Mouse (Mus musculus) myocyte (in vitro differentiated cells): ENCODE results near the gene Kcnq1. TPM values are rescaled to one million over a fixed set of nuclear protein-coding genes. Genes with fewer than 3 reads are reported as not detected.

ENCODE experiments used
- H3K27me3 ChIP-seq: one replicate; pipeline ENCODE4 v1.6.1; 2011; ENCODE audit not compliant: control insufficient read depth, insufficient read depth, insufficient read length
- H3K36me3 ChIP-seq: one replicate; pipeline ENCODE4 v1.6.1; 2011; ENCODE audit not compliant: control insufficient read depth, insufficient read depth
- H3K4me2 ChIP-seq: one replicate; pipeline ENCODE4 v1.6.1; 2011; ENCODE audit warnings: low read depth, control low read depth
- H3K4me3 ChIP-seq: one replicate; pipeline ENCODE4 v1.5.1; 2011; ENCODE audit warnings: mild to moderate bottlenecking, control low read depth, moderate library complexity
- H3K79me2 ChIP-seq: one replicate; pipeline ENCODE4 v1.6.1; 2011; ENCODE audit not compliant: control insufficient read depth, insufficient read depth
- H3ac ChIP-seq: one replicate; pipeline ENCODE4 v1.6.1; 2011; ENCODE audit not compliant: control insufficient read depth, insufficient read length
- CEBPB ChIP-seq: IDR thresholded peaks from 2 replicates; pipeline ENCODE4 v1.6.1; 2011; ENCODE audit warnings: mild to moderate bottlenecking, moderate library complexity; ENCODE audit not compliant: poor library complexity, insufficient read depth, severe bottlenecking
- E2F4 ChIP-seq: IDR thresholded peaks from one replicate; pipeline ENCODE4 v1.6.1; 2011; ENCODE audit warnings: mild to moderate bottlenecking, control low read depth, moderate library complexity; ENCODE audit not compliant: insufficient read depth
- MAX ChIP-seq: IDR thresholded peaks from one replicate; pipeline ENCODE4 v1.6.1; 2011; ENCODE audit warnings: low read depth, mild to moderate bottlenecking, control low read depth
- MYOD1 ChIP-seq, 3 experiments: IDR thresholded peaks; one replicate each; pipeline ENCODE4 v1.6.1; 2011; ENCODE audit warnings: control low read depth in 2 of 3, low read depth in 2 of 3, mild to moderate bottlenecking in 2 of 3, moderate library complexity in 1 of 3; ENCODE audit not compliant: insufficient read length in 2 of 3, control insufficient read depth in 1 of 3
- MYOG ChIP-seq, 3 experiments: IDR thresholded peaks; one replicate each; pipeline ENCODE4 v1.6.1; 2011; ENCODE audit warnings: control low read depth in 2 of 3, low read depth in 2 of 3, mild to moderate bottlenecking in 2 of 3; ENCODE audit not compliant: insufficient read length in 2 of 3, control insufficient read depth in 1 of 3, insufficient read depth in 1 of 3
- POLR2A ChIP-seq: IDR thresholded peaks from one replicate; pipeline ENCODE4 v1.6.1; 2011; ENCODE audit warnings: low read depth, mild to moderate bottlenecking, control low read depth, moderate library complexity; ENCODE audit not compliant: insufficient read length
- POLR2AphosphoS2 ChIP-seq: IDR thresholded peaks from one replicate; pipeline ENCODE4 v1.6.1; 2011; ENCODE audit warnings: low read depth, control low read depth; ENCODE audit not compliant: insufficient read length
- REST ChIP-seq: IDR thresholded peaks from one replicate; pipeline ENCODE4 v1.6.1; 2011; ENCODE audit warnings: mild to moderate bottlenecking, control low read depth, moderate library complexity; ENCODE audit not compliant: insufficient read depth, insufficient read length
- SRF ChIP-seq: IDR thresholded peaks from one replicate; pipeline ENCODE4 v1.6.1; 2011; ENCODE audit warnings: low read depth; ENCODE audit not compliant: control insufficient read depth, insufficient read length
- TCF12 ChIP-seq: IDR thresholded peaks from one replicate; pipeline ENCODE4 v1.6.1; 2011; ENCODE audit warnings: mild to moderate bottlenecking, control low read depth; ENCODE audit not compliant: poor library complexity, insufficient read depth, severe bottlenecking
- TCF3 ChIP-seq: IDR thresholded peaks from one replicate; pipeline ENCODE4 v1.6.1; 2011; ENCODE audit warnings: low read depth, control low read depth; ENCODE audit not compliant: insufficient read length
- USF1 ChIP-seq: IDR thresholded peaks from one replicate; pipeline ENCODE4 v1.6.1; 2011; ENCODE audit warnings: low read depth, mild to moderate bottlenecking, control low read depth, moderate library complexity
- polyA plus RNA-seq: library from polyadenylated mRNA; unstranded; fragments of >200 nt; fragmentation: generic; extraction: Trizol; gene quantifications from one replicate; pipeline ENCODE4 v1.2.1, GENCODE M21; 2012; ENCODE audit warnings: missing spikeins

The Kcnq1 gene
- polyA plus RNA-seq, 1 experiment: 0.12 TPM

DNA sequence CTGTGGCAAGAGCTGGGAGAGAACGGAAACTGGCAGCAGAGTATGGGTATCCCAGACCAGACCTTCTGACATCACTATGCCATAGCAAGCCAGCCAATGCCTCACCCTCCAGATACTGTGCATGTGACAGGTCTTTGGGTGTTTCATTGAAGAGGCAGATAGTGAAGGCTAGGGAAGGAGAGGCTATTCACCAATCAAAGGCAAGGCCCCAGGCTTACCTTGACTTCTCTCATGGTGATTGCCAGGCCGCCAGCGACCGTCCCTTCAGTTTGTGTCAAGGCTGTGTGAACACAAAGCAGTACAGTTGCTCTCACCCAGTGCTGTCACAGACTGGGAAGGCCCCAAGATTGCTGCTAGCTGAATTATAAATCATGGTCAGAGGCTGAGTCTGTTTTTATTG, 75.1 kb downstream of the Kcnq1 start:
- Histone ChIP-seq H3K36me3 (no peaks in the 10 kb centered on the region), H3K79me2 (no peaks in the 10 kb centered on the region), H3ac (no peak overlapping the region), H3K4me2 (no peak overlapping the region), H3K27me3 (peaks cover 23% of the 10 kb centered on the region), H3K4me3 (no peak overlapping the region)
- no peak for TF ChIP-seq E2F4
- TF ChIP-seq TCF12: no peak
- TF ChIP-seq MYOG (IDR thresholded peaks at IDR 0.05; ENCODE audit: control insufficient read depth in 1 of 3, insufficient read depth in 1 of 3, insufficient read length in 2 of 3, low read depth in 2 of 3): no peak
- TF ChIP-seq POLR2A: no peak
- TF ChIP-seq MYOD1 (IDR thresholded peaks at IDR 0.05; ENCODE audit: control insufficient read depth in 1 of 3, insufficient read length in 2 of 3, low read depth in 2 of 3): no peak
- no peak for TF ChIP-seq TCF3
- no peak for TF ChIP-seq REST
- no peak for TF ChIP-seq SRF
- TF ChIP-seq POLR2AphosphoS2: no peak
- TF ChIP-seq MAX: no peak
- no peak for TF ChIP-seq USF1
- no peak for TF ChIP-seq CEBPB

DNA sequence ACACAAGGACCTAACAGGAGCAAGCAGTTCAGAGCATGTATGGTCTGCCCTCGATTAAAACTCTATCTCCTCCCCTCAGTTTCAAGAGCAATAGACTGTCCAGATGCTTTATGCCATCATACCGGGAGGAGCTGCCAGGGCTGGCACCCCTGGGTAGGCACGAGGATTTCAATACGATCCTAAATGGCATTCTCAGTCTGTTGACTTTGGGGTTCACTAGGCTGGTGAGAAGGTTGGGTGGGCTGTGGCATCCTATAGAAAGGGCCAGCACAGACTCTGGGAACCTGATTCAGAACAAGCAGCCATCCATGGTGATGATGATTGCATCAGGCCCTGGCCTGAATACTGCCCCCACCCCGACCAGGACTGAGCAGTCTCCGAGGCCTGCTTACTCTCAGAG, 79.3 kb downstream of the Kcnq1 start:
- Histone ChIP-seq H3K4me3 (no peak overlapping the region), H3K79me2 (no peaks in the 10 kb centered on the region), H3ac (no peak overlapping the region), H3K27me3 (peaks cover 42% of the 10 kb centered on the region), H3K36me3 (no peaks in the 10 kb centered on the region), H3K4me2 (no peak overlapping the region)
- TF ChIP-seq POLR2AphosphoS2: no peak
- TF ChIP-seq TCF12: no peak
- TF ChIP-seq USF1: no peak
- TF ChIP-seq MYOG (IDR thresholded peaks at IDR 0.05; ENCODE audit: control insufficient read depth in 1 of 3, insufficient read depth in 1 of 3, insufficient read length in 2 of 3, low read depth in 2 of 3): no peak
- no peak for TF ChIP-seq REST
- no peak for TF ChIP-seq SRF

DNA sequence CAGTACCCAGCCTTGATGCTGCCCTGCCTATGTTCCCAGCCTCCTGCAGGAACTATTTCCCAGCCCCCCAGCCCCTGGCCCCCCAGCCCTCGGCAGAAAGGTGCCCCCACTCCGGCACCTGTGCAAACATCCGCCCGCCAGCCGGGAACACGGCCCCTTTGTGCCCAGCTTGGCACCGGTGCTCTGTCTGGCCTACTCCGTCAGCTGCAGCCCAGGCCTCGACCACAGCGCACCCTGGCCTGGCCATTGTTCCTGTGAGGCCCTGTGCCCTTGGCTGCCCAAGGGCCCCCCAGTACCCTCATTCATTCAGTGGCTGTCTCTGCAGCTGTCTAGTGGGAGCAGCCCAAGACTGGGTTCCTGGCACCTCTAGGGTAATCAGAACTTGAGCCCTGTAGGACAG, 80.2 kb downstream of the Kcnq1 start:
- Histone ChIP-seq H3K36me3 (no peaks in the 10 kb centered on the region), H3K4me3 (no peak overlapping the region), H3K4me2 (no peak overlapping the region), H3K79me2 (no peaks in the 10 kb centered on the region), H3K27me3 (peaks cover 42% of the 10 kb centered on the region), H3ac (no peak overlapping the region)
- no peak for TF ChIP-seq E2F4
- no peak for TF ChIP-seq POLR2A
- no peak for TF ChIP-seq USF1
- no peak for TF ChIP-seq TCF12
- TF ChIP-seq MYOD1 (IDR thresholded peaks at IDR 0.05; ENCODE audit: control insufficient read depth in 1 of 3, insufficient read length in 2 of 3, low read depth in 2 of 3): no peak
- no peak for TF ChIP-seq POLR2AphosphoS2
- TF ChIP-seq TCF3: no peak

DNA sequence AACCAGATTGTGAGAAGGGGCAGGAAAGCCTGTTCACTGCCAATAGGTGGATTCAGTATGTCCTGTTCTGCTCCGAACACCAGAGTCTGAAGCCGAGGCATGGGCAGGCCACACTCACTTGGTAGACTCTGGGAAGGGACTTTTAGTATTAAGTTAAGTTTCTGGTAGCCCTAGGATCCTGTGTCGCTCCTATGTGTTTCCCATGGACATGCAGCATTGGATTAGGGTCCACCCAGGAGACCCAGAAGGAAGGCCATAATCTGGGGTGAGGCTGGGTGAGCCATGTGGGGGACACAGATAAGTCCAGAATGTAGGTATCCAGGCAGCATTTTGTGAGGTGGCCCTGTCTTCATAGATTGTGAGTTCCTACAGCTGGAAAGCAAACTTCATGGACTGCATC, 81.0 kb downstream of the Kcnq1 start:
- peaks cover 46% of the 10 kb centered on the region for H3K27me3 ChIP-seq
- no peak overlapping the region for H3K4me3 ChIP-seq
- no peak overlapping the region for H3ac ChIP-seq
- no peak overlapping the region for H3K4me2 ChIP-seq
- no peaks in the 10 kb centered on the region for H3K36me3 ChIP-seq
- TF ChIP-seq MYOD1 (IDR thresholded peaks at IDR 0.05; ENCODE audit: control insufficient read depth in 1 of 3, insufficient read length in 2 of 3, low read depth in 2 of 3) (no peak), POLR2AphosphoS2 (no peak), SRF (no peak), REST (no peak), POLR2A (no peak), E2F4 (no peak), CEBPB (no peak), TCF12 (no peak), TCF3 (no peak), MAX (no peak), MYOG (IDR thresholded peaks at IDR 0.05; ENCODE audit: control insufficient read depth in 1 of 3, insufficient read depth in 1 of 3, insufficient read length in 2 of 3, low read depth in 2 of 3) (no peak)
- H3K79me2 ChIP-seq: no peaks in the 10 kb centered on the region

DNA sequence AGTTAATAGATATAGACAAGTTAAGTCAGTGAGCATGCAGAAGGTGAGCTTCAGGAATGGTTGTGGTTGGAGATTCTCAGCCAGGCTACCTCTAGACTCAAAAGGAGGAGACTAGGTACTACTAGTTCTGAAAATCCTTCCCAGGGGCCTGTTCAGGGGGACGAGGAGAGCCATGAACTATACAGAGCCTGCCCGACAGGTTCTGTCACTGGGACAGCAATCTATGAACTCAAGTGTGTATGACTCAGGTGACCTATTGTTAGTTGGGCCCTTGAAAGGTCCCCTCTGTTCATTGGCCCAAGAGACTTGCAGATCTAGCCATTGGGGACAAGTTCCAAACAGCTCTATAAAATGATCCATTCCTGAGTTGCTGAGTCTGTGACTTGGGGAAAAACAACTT, 82.4 kb downstream of the Kcnq1 start:
- H3ac ChIP-seq: no peak overlapping the region
- H3K36me3 ChIP-seq: no peaks in the 10 kb centered on the region
- no peak overlapping the region for H3K4me2 ChIP-seq
- no peaks in the 10 kb centered on the region for H3K79me2 ChIP-seq
- no peak overlapping the region for H3K4me3 ChIP-seq
- no peak for TF ChIP-seq POLR2A
- no peak for TF ChIP-seq MAX
- no peak for TF ChIP-seq SRF
- no peak for TF ChIP-seq CEBPB
- TF ChIP-seq MYOG (IDR thresholded peaks at IDR 0.05; ENCODE audit: control insufficient read depth in 1 of 3, insufficient read depth in 1 of 3, insufficient read length in 2 of 3, low read depth in 2 of 3): no peak
- no peak for TF ChIP-seq POLR2AphosphoS2
- TF ChIP-seq USF1: no peak
- TF ChIP-seq REST: no peak
- no peak for TF ChIP-seq MYOD1 (IDR thresholded peaks at IDR 0.05; ENCODE audit: control insufficient read depth in 1 of 3, insufficient read length in 2 of 3, low read depth in 2 of 3)
- TF ChIP-seq TCF12: no peak
- no peak for TF ChIP-seq E2F4
- no peak for TF ChIP-seq TCF3
- peaks cover 44% of the 10 kb centered on the region for H3K27me3 ChIP-seq
